Mouse (Mus musculus) kidney, embryonic 16.5 days (tissue): Measurements from ENCODE around the gene Adcy3. TPM values are rescaled to one million over a fixed set of nuclear protein-coding genes. Genes with fewer than 3 reads are reported as not detected.
"Not testable (repeated sequence)": the region's sequence is repeated elsewhere in the genome, so short reads cannot be mapped to it uniquely, and the experiment has no call there.

Experiments
- ATAC-seq: fragments of 200-750 bp; cut with Nextera tagmentation; 2 replicates; pipeline ENCODE4 v1.8.0; 2017; ENCODE audit warnings: moderate TSS enrichment; ENCODE audit not compliant: low FRiP score, low TSS enrichment
- H3K27ac ChIP-seq: fragments of 300-500 bp; sonication (generic); 2 replicates; pipeline ENCODE4 v1.5.1; 2014; ENCODE audit warnings: low read length
- H3K27me3 ChIP-seq: fragments of 300-500 bp; sonication (generic); 2 replicates; pipeline ENCODE4 v1.6.1; 2014; ENCODE audit warnings: low read length, control low read depth, mixed read lengths; ENCODE audit not compliant: insufficient read depth
- H3K36me3 ChIP-seq: fragments of 300-500 bp; sonication (generic); 2 replicates; pipeline ENCODE4 v1.6.1; 2014; ENCODE audit warnings: low read length, control low read depth, mixed read lengths; ENCODE audit not compliant: insufficient read depth
- H3K4me1 ChIP-seq: fragments of 300-500 bp; sonication (generic); 2 replicates; pipeline ENCODE4 v1.6.1; 2014; ENCODE audit warnings: low read length, control low read depth, mixed read lengths; ENCODE audit not compliant: insufficient read depth
- H3K4me2 ChIP-seq: fragments of 300-500 bp; sonication (generic); replicated peaks from 2 replicates; pipeline ENCODE4 v1.6.1; 2014; ENCODE audit warnings: low read depth, low read length
- H3K4me3 ChIP-seq: fragments of 300-500 bp; sonication (generic); 2 replicates; pipeline ENCODE4 v1.5.1; 2014; ENCODE audit warnings: mild to moderate bottlenecking, low read length
- H3K9ac ChIP-seq: fragments of 300-500 bp; sonication (generic); replicated peaks from 2 replicates; pipeline ENCODE4 v1.6.1; 2014; ENCODE audit warnings: low read length
- H3K9me3 ChIP-seq: fragments of 300-500 bp; sonication (generic); 2 replicates; pipeline ENCODE4 v1.6.1; 2016; ENCODE audit warnings: low read length, control low read depth
- WGBS: fragments of 180-500 bp; shearing (Covaris S2); extraction: QIAGEN DNeasy Blood & Tissue Kit; methylation state at CpG from one replicate; pipeline ENCODE4 v1.1.7; 2014; 5-methylcytosine and 5-hydroxymethylcytosine counted together
- polyA plus RNA-seq: library from polyadenylated mRNA; unstranded; fragments of >200 nt; fragmentation: Nextera tagmentation; extraction: Ambion mirVana; gene quantifications from 2 replicates; pipeline ENCODE4 v1.2.1, GENCODE M21; 2015

The Adcy3 gene
- polyA plus RNA-seq, 1 experiment from 2014 or later = 10.7 TPM

- peak overlapping the region; percentile 70 for H3K4me3 ChIP-seq
- peaks cover 15% of the 10 kb centered on the region for H3K4me1 ChIP-seq
- H3K9me3 ChIP-seq = no peaks in the 10 kb centered on the region
- H3K9ac ChIP-seq = peak overlapping the region; percentile 37; the same call in 1 of the 2 replicates
- 41% methylated on average over 4 of the region's 4 CpGs for WGBS
- peak overlapping the region; percentile 69 for H3K4me2 ChIP-seq
- ATAC-seq = no peak
- peaks cover 19% of the 10 kb centered on the region; the same call in 1 of the 2 replicates for H3K36me3 ChIP-seq
- H3K27me3 ChIP-seq = no peaks in the 10 kb centered on the region
- no peak overlapping the region for H3K27ac ChIP-seq
Measured at GRCm38 (mm10) chr12:4232777-4233176, 99.9 kb downstream of the Adcy3 start.

GRCm38 (mm10) chr12:4233572-4234508, 100.9 kb downstream of the Adcy3 start, which contains the start of the genes Ptrhd1 and Cenpo:
TSS of gene Ptrhd1 (plus strand) at chr12:4234027.
TSS of gene Cenpo (minus strand) at chr12:4234294.
- Histone ChIP-seq H3K9ac (peak within 1 kb of the TSS; percentile 85), H3K4me3 (peak within 1 kb of the TSS; percentile 70), H3K4me2 (peak within 1 kb of the TSS; percentile 69), H3K27ac (peak within 1 kb of the TSS; percentile 96), H3K4me1 (peaks cover 15% of the 10 kb centered on the region), H3K9me3 (no peaks in the 10 kb centered on the region), H3K27me3 (no peaks in the 10 kb centered on the region), H3K36me3 (peaks cover 17% of the 10 kb centered on the region; the same call in 1 of the 2 replicates)
- ATAC-seq = peak; percentile 99
- under 1% methylated on average over 50 of the region's 50 CpGs for WGBS

GRCm38 (mm10) chr12:4237481-4237880, 104.6 kb downstream of the Adcy3 start:
- WGBS = 97% methylated on average over 15 of the region's 15 CpGs
- Histone ChIP-seq H3K4me2 (no peak overlapping the region), H3K27me3 (no peaks in the 10 kb centered on the region), H3K9me3 (no peaks in the 10 kb centered on the region), H3K27ac (no peak overlapping the region), H3K9ac (no peak overlapping the region), H3K4me3 (no peak overlapping the region), H3K4me1 (peaks cover 11% of the 10 kb centered on the region), H3K36me3 (peaks cover 9% of the 10 kb centered on the region; the same call in 1 of the 2 replicates)
- no peak for ATAC-seq

- not testable (repeated sequence) for H3K9ac ChIP-seq, H3K4me1 ChIP-seq, H3K27ac ChIP-seq, H3K36me3 ChIP-seq, ATAC-seq, H3K4me2 ChIP-seq, H3K27me3 ChIP-seq, H3K9me3 ChIP-seq, H3K4me3 ChIP-seq
- 42% methylated on average over 8 of the region's 8 CpGs for WGBS
Measured at GRCm38 (mm10) chr12:4240281-4240680, 107.4 kb downstream of the Adcy3 start.

- Histone ChIP-seq H3K9ac (no peak overlapping the region), H3K9me3 (no peaks in the 10 kb centered on the region), H3K27me3 (no peaks in the 10 kb centered on the region), H3K4me3 (no peak overlapping the region), H3K4me2 (no peak overlapping the region), H3K27ac (no peak overlapping the region), H3K36me3 (no peaks in the 10 kb centered on the region), H3K4me1 (no peaks in the 10 kb centered on the region)
- WGBS = 89% methylated on average over 2 of the region's 2 CpGs
- no peak for ATAC-seq
Measured at GRCm38 (mm10) chr12:4243805-4244204, 110.9 kb downstream of the Adcy3 start.

GRCm38 (mm10) chr12:4245742-4246141, 112.8 kb downstream of the Adcy3 start:
- no peak overlapping the region for H3K9ac ChIP-seq
- ATAC-seq = no peak
- no peaks in the 10 kb centered on the region for H3K4me1 ChIP-seq
- H3K4me3 ChIP-seq = no peak overlapping the region
- no peak overlapping the region for H3K4me2 ChIP-seq
- no peaks in the 10 kb centered on the region for H3K27me3 ChIP-seq
- H3K36me3 ChIP-seq = no peaks in the 10 kb centered on the region
- 87% methylated on average over 10 of the region's 10 CpGs for WGBS
- no peak overlapping the region for H3K27ac ChIP-seq
- H3K9me3 ChIP-seq = no peaks in the 10 kb centered on the region

- Histone ChIP-seq H3K4me3 (no peak overlapping the region), H3K36me3 (peaks cover 2% of the 10 kb centered on the region; the same call in 1 of the 2 replicates), H3K9me3 (no peaks in the 10 kb centered on the region), H3K27ac (no peak overlapping the region), H3K4me2 (no peak overlapping the region), H3K4me1 (no peaks in the 10 kb centered on the region), H3K27me3 (no peaks in the 10 kb centered on the region), H3K9ac (no peak overlapping the region)
- 89% methylated on average over 6 of the region's 6 CpGs for WGBS
- no peak for ATAC-seq
Measured at GRCm38 (mm10) chr12:4249786-4250185, 116.9 kb downstream of the Adcy3 start.

- no peak overlapping the region for H3K4me2 ChIP-seq
- no peak overlapping the region for H3K27ac ChIP-seq
- H3K4me1 ChIP-seq = no peaks in the 10 kb centered on the region
- no peak overlapping the region for H3K4me3 ChIP-seq
- no peak overlapping the region for H3K9ac ChIP-seq
- no peaks in the 10 kb centered on the region for H3K27me3 ChIP-seq
- no peaks in the 10 kb centered on the region for H3K9me3 ChIP-seq
- no peak for ATAC-seq
- H3K36me3 ChIP-seq = peaks cover 5% of the 10 kb centered on the region; the same call in 1 of the 2 replicates
- 94% methylated on average over 16 of the region's 16 CpGs for WGBS
Measured at GRCm38 (mm10) chr12:4252742-4253655, 120.1 kb downstream of the Adcy3 start.
